Mouse (Mus musculus) forebrain, embryonic 15.5 days (tissue): ENCODE data around the gene Wdr41. TPM values are rescaled to one million over a fixed set of nuclear protein-coding genes. Genes with fewer than 3 reads are reported as not detected.

Experiments
- ATAC-seq: fragments of 200-750 bp; cut with Nextera tagmentation; replicated peaks from 2 replicates; pipeline ENCODE4 v1.8.0; 2017; ENCODE audit warnings: mild to moderate bottlenecking, moderate TSS enrichment, moderate library complexity
- H3K27ac ChIP-seq: fragments of 300-500 bp; sonication (generic); replicated peaks from 2 replicates; pipeline ENCODE4 v1.5.1; 2015; ENCODE audit warnings: mild to moderate bottlenecking, inconsistent platforms
- H3K27me3 ChIP-seq: fragments of 300-500 bp; sonication (generic); 2 replicates; pipeline ENCODE4 v1.6.1; 2015; ENCODE audit warnings: inconsistent platforms
- H3K36me3 ChIP-seq: fragments of 300-500 bp; sonication (generic); 2 replicates; pipeline ENCODE4 v1.6.1; 2015; ENCODE audit warnings: mild to moderate bottlenecking, inconsistent platforms
- H3K4me1 ChIP-seq: fragments of 300-500 bp; sonication (generic); 2 replicates; pipeline ENCODE4 v1.6.1; 2015; ENCODE audit warnings: inconsistent platforms
- H3K4me2 ChIP-seq: fragments of 300-500 bp; sonication (generic); replicated peaks from 2 replicates; pipeline ENCODE4 v1.6.1; 2015; ENCODE audit warnings: mild to moderate bottlenecking, inconsistent platforms
- H3K4me3 ChIP-seq: fragments of 300-500 bp; sonication (generic); 2 replicates; pipeline ENCODE4 v1.5.1; 2015; ENCODE audit warnings: mild to moderate bottlenecking, inconsistent platforms
- H3K9ac ChIP-seq: fragments of 300-500 bp; sonication (generic); replicated peaks from 2 replicates; pipeline ENCODE4 v1.6.1; 2015; ENCODE audit warnings: mild to moderate bottlenecking, inconsistent platforms
- H3K9me3 ChIP-seq: fragments of 300-500 bp; sonication (generic); 2 replicates; pipeline ENCODE4 v1.6.1; 2016; ENCODE audit warnings: inconsistent platforms
- WGBS: fragments of 180-500 bp; shearing (Covaris S2); methylation state at CpG from one replicate; pipeline ENCODE4 v1.1.7; 2015; ENCODE audit warnings: mixed read lengths; 5-methylcytosine and 5-hydroxymethylcytosine counted together
- polyA plus RNA-seq: library from polyadenylated mRNA; unstranded; fragments of >200 nt; fragmentation: Nextera tagmentation; extraction: Ambion mirVana; gene quantifications from 2 replicates; pipeline ENCODE4 v1.2.1, GENCODE M21; 2015

The Wdr41 gene
- polyA plus RNA-seq, 1 experiment from 2014 or later = 27.5 TPM

- no peak overlapping the region for H3K27ac ChIP-seq
- H3K4me2 ChIP-seq = no peak overlapping the region
- no peak overlapping the region for H3K9ac ChIP-seq
- H3K4me3 ChIP-seq = no peak overlapping the region
- no peaks in the 10 kb centered on the region for H3K36me3 ChIP-seq
- H3K9me3 ChIP-seq = no peaks in the 10 kb centered on the region
- ATAC-seq = no peak
- WGBS = 70% methylated on average over 9 of the region's 9 CpGs
- H3K27me3 ChIP-seq = no peaks in the 10 kb centered on the region
- H3K4me1 ChIP-seq = no peaks in the 10 kb centered on the region
Observed at GRCm38 (mm10) chr13:95040140-95040738, 64.1 kb downstream of the Wdr41 start.

- H3K4me2 ChIP-seq = no peak overlapping the region
- no peaks in the 10 kb centered on the region for H3K27me3 ChIP-seq
- no peak overlapping the region for H3K27ac ChIP-seq
- WGBS = 48% methylated on average over 1 of the region's 1 CpGs
- H3K4me1 ChIP-seq = no peaks in the 10 kb centered on the region
- no peaks in the 10 kb centered on the region for H3K9me3 ChIP-seq
- no peak overlapping the region for H3K9ac ChIP-seq
- no peak overlapping the region for H3K4me3 ChIP-seq
- no peaks in the 10 kb centered on the region for H3K36me3 ChIP-seq
- ATAC-seq = no peak
Observed at GRCm38 (mm10) chr13:95044108-95044507, 68.0 kb downstream of the Wdr41 start.

DNA sequence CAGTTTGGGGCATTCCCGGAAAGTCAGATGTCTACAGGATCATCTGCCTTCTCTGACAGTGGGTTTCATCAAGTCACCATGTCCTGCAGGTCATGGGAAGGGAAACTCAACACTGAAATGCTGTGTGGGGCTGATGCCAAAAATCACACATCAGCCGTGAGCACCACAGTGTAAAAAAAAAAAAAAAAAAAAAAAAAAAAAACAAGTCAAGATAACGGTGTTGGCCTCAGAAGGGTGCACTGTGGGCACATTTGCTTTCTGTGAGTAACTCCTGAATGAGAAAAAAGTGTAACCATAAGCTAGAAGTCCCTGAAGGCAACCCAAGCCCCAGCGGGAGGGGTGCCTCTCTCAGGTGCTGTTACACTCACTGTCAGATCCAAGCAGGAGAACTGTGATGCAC is 74.3 kb downstream of the Wdr41 start:
- H3K27me3 ChIP-seq = no peaks in the 10 kb centered on the region
- H3K9ac ChIP-seq = no peak overlapping the region
- no peak overlapping the region for H3K4me3 ChIP-seq
- H3K4me1 ChIP-seq = no peaks in the 10 kb centered on the region
- no peaks in the 10 kb centered on the region for H3K9me3 ChIP-seq
- WGBS = 90% methylated on average over 4 of the region's 4 CpGs
- H3K36me3 ChIP-seq = no peaks in the 10 kb centered on the region
- H3K27ac ChIP-seq = no peak overlapping the region
- no peak overlapping the region for H3K4me2 ChIP-seq
- ATAC-seq = no peak

DNA sequence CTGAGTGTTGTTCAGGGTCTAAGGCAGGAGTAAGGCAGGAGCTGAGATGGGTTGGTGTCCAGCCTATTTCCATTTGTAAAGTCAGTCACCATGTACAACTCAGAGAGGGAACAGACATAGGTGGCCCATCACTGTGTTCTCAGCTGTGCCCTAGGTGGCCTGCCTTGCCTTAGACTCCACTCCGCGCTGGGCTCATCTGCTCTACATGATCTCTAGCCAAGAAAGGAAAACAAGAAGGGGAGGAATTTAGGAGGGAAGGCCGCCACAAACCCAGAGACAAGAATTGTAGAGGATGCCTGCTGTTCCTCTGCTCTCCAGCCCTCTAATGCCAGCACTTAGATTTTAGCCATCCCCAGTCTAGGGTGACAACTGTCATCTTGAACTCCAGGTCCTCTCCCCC is 76.3 kb downstream of the Wdr41 start:
- WGBS = 92% methylated on average over 3 of the region's 3 CpGs
- H3K27me3 ChIP-seq = no peaks in the 10 kb centered on the region
- no peaks in the 10 kb centered on the region for H3K9me3 ChIP-seq
- ATAC-seq = no peak
- no peaks in the 10 kb centered on the region for H3K4me1 ChIP-seq
- H3K36me3 ChIP-seq = no peaks in the 10 kb centered on the region
- no peak overlapping the region for H3K4me2 ChIP-seq
- H3K4me3 ChIP-seq = no peak overlapping the region
- H3K9ac ChIP-seq = no peak overlapping the region
- no peak overlapping the region for H3K27ac ChIP-seq

DNA sequence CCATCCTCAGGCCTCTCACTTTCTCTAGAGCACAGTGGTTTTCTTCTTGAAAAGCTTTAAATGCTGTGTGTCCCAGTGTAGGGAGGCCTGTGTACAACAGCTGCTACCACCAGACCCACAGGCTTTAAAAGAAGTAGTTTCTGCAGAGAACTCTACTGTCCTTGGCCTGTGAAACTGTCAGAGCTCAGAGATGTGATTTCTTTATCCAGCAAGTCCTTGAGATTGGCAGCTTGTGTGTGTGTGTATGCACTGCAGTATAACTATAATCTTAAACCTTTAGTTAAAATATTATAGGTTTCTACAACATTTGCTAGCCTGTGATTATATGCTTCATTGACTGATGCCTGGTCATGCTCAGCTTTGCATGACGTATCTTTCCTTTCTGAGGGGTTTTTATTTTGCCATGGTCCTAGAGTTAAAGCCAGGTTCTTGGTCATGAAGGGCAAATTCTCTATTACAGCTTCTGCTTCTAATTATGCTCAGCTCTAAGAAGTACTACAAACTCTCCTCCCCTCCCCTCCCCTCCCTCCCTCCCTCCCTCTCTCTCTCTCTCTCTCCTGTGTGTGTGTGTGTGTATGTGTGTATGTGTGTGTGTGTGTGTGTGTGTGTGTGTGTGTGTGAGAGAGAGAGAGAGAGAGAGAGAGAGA is 79.7 kb downstream of the Wdr41 start:
- Histone ChIP-seq H3K4me3 (no peak overlapping the region), H3K9me3 (no peaks in the 10 kb centered on the region), H3K27ac (no peak overlapping the region), H3K36me3 (no peaks in the 10 kb centered on the region), H3K4me1 (no peaks in the 10 kb centered on the region), H3K9ac (no peak overlapping the region), H3K27me3 (no peaks in the 10 kb centered on the region), H3K4me2 (no peak overlapping the region)
- WGBS = 79% methylated on average over 1 of the region's 1 CpGs
- ATAC-seq = no peak

DNA sequence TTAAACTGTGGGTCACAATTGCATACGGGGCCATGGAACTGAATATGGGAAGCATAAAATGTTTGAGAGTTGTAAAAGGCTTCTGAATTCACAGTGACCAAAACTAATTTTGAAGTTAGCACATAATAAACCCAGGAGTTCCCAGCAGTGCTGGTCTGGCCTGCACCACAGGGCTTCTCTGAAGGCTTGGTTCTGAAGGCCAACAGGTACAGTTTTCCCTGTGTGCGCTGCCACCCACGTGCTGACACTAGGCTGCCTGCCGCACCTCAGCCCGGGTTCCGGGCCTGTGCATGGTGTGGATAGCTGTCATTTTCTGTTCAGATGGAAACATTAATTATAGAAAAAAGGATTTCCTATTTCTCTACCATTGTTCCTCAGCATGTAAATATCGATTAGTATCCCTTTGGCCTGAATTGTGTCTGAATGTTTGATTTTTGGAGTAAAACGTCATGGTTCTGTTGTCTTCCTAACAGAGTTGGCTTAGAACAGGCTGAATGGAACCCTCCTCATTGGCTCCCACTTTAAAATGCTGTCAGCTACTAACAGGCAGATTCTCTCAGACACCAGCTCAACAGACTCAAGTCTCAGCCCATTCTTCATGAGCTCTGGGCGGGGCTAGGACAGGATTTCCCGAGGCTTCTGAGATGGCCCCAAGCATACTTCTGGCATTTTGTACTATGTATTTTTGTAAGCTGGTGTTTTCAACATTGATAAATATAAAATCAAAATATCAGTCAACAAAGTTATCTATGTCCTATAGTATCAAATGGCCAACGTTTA is 80.5 kb downstream of the Wdr41 start:
- Histone ChIP-seq H3K9me3 (no peaks in the 10 kb centered on the region), H3K27ac (no peak overlapping the region), H3K4me2 (no peak overlapping the region), H3K9ac (no peak overlapping the region), H3K36me3 (no peaks in the 10 kb centered on the region), H3K4me1 (no peaks in the 10 kb centered on the region), H3K27me3 (no peaks in the 10 kb centered on the region), H3K4me3 (no peak overlapping the region)
- WGBS = 85% methylated on average over 11 of the region's 11 CpGs
- ATAC-seq = no peak

DNA sequence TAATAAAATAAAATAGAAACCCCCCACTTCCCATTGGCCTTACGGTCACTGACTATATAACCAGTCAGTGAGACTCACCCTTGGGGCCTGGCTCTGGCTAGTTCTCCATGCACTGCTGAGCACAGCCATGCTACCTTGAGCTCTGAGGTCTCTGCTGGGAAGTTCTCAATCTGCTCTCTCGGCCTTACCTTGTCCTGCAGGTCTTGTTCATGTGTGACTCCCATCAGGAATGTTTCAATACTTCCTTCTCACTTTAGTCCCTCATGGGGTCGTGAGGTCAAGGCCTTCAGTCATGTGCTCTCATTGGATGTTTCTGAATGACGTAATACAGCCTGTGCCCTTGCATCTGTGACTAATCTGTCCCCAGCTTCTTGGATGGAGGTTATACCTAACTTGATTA is 82.7 kb downstream of the Wdr41 start:
- 82% methylated on average over 4 of the region's 4 CpGs for WGBS

GRCm38 (mm10) chr13:95063390-95064017 is 87.4 kb downstream of the Wdr41 start:
- Histone ChIP-seq H3K9ac (no peak overlapping the region), H3K4me1 (no peaks in the 10 kb centered on the region), H3K36me3 (no peaks in the 10 kb centered on the region), H3K27ac (no peak overlapping the region), H3K4me2 (no peak overlapping the region), H3K9me3 (no peaks in the 10 kb centered on the region), H3K27me3 (no peaks in the 10 kb centered on the region), H3K4me3 (no peak overlapping the region)
- 76% methylated on average over 4 of the region's 4 CpGs for WGBS
- ATAC-seq = no peak

More for the DNA sequence above, 82.7 kb downstream of the Wdr41 start:
- no peaks in the 10 kb centered on the region for H3K9me3 ChIP-seq
- no peak for ATAC-seq
- H3K4me3 ChIP-seq = no peak overlapping the region
- no peaks in the 10 kb centered on the region for H3K36me3 ChIP-seq
- no peak overlapping the region for H3K27ac ChIP-seq
- no peaks in the 10 kb centered on the region for H3K4me1 ChIP-seq
- H3K4me2 ChIP-seq = no peak overlapping the region
- no peak overlapping the region for H3K9ac ChIP-seq
- no peaks in the 10 kb centered on the region for H3K27me3 ChIP-seq

- Histone ChIP-seq H3K4me1 (no peaks in the 10 kb centered on the region), H3K4me3 (no peak overlapping the region), H3K36me3 (no peaks in the 10 kb centered on the region), H3K27me3 (no peaks in the 10 kb centered on the region), H3K9ac (no peak overlapping the region), H3K27ac (no peak overlapping the region), H3K9me3 (no peaks in the 10 kb centered on the region), H3K4me2 (no peak overlapping the region)
- WGBS = 66% methylated on average over 6 of the region's 6 CpGs
- no peak for ATAC-seq
Observed at GRCm38 (mm10) chr13:95067854-95068253, 91.7 kb downstream of the Wdr41 start.

DNA sequence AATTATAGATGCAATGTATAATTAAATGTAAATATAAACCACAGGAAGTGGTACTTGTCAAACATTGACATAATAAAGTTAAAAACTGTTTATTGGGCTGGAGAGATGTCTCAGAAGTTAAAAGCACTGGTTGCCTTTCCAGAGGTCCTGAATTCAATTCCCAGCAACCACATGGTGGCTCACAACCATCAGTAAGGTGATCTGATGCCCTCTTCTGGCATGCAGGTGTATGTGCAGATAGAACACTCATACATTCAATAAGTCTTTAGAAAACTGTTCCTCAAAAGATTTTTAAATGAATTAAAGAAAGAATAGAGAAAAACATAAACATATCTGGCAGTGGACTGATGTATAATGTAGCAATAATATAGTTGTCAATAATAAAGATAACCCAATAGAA is 94.1 kb downstream of the Wdr41 start:
- H3K36me3 ChIP-seq = no peaks in the 10 kb centered on the region
- H3K4me2 ChIP-seq = no peak overlapping the region
- H3K4me1 ChIP-seq = no peaks in the 10 kb centered on the region
- no peak for ATAC-seq
- no peaks in the 10 kb centered on the region for H3K27me3 ChIP-seq
- no peak overlapping the region for H3K27ac ChIP-seq
- no peak overlapping the region for H3K9ac ChIP-seq
- H3K4me3 ChIP-seq = no peak overlapping the region
- H3K9me3 ChIP-seq = no peaks in the 10 kb centered on the region
